Mouse (Mus musculus): ENCODE measurements around the gene Rtbdn.

DNA sequence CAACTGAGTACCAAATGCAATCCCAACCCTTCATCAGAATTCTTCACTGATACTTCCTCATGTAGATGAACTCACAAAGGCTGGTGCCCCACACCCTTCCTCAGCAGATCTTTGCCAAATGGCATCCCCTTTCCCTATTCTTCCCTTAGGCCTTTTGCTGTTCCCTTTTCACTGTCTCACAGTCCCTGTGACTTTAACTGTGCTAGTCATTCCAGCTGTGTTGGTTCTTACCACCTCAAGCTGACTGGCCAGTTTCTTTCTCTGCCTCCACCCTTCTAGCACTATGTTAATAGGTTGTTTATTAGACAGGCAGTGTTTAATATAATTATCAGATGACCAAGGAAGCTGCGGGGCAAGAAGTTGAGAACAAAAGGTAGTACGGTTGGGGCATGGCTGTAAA is 21.9 kb downstream of the Rtbdn start:
- TF ChIP-seq POLR2A (IDR thresholded peaks at IDR 0.05; ENCODE audit: extremely low read depth, insufficient read depth, low read length) (no peak), CTCF (IDR thresholded peaks at IDR 0.05; ENCODE audit: low read depth, low read length) (no peak)
